Mouse (Mus musculus) naive thymus-derived CD4-positive, alpha-beta T cell, adult 2 months (primary cell): Measurements from ENCODE around the gene Nlrp6.
A peak's percentile ranks its signal among the peaks of the same experiment; 100 is the strongest.
"Not testable (repeated sequence)": the region's sequence is repeated elsewhere in the genome, so short reads cannot be mapped to it uniquely, and the experiment has no call there.

Experiments used
- DNase-seq: peaks from one replicate; pipeline ENCODE4 v3.0.0-alpha.2; 2011; ENCODE audit warnings: low read depth

Gene Nlrp6

GRCm38 (mm10) chr7:140949824-140950530 is 29.3 kb downstream of the Nlrp6 start, which contains the start of gene Ifitm5:
Ifitm5 (minus strand) TSS chr7:140950291.
- DNase-seq, result no peak

- no peak for DNase-seq
These were observed 30.3 kb downstream of the Nlrp6 start for GRCm38 (mm10) chr7:140951051-140951450.

GRCm38 (mm10) chr7:140951765-140952164 is 31.1 kb downstream of the Nlrp6 start:
- no peak for DNase-seq

- DNase-seq, result no peak
These were observed 31.7 kb downstream of the Nlrp6 start for GRCm38 (mm10) chr7:140952441-140952840.

- DNase-seq, result no peak
These were observed 32.4 kb downstream of the Nlrp6 start for GRCm38 (mm10) chr7:140953133-140953532.

- no peak for DNase-seq
These were observed 33.4 kb downstream of the Nlrp6 start for GRCm38 (mm10) chr7:140953800-140954732.

- DNase-seq, result no peak
These were observed 34.0 kb downstream of the Nlrp6 start for GRCm38 (mm10) chr7:140954733-140955071.

GRCm38 (mm10) chr7:140955342-140955741 is 34.6 kb downstream of the Nlrp6 start:
- peak; percentile 17 for DNase-seq

GRCm38 (mm10) chr7:140955758-140956555 is 35.3 kb downstream of the Nlrp6 start, which contains the start of the genes Gm45717 and Ifitm2:
Gm45717 (minus strand) TSS chr7:140955937.
Ifitm2 (minus strand) TSS chr7:140955987.
- DNase-seq, result no peak

- no peak for DNase-seq
These were observed 35.8 kb downstream of the Nlrp6 start for GRCm38 (mm10) chr7:140956556-140956869.

GRCm38 (mm10) chr7:140959181-140959901 is 38.6 kb downstream of the Nlrp6 start:
- peak; percentile 70 for DNase-seq

- no peak for DNase-seq
These were observed 39.3 kb downstream of the Nlrp6 start for GRCm38 (mm10) chr7:140960026-140960425.

- DNase-seq, result no peak
These were observed 40.7 kb downstream of the Nlrp6 start for GRCm38 (mm10) chr7:140961416-140961815.

GRCm38 (mm10) chr7:140962733-140963132 is 42.0 kb downstream of the Nlrp6 start:
- DNase-seq, result no peak

- no peak for DNase-seq
These were observed 46.2 kb downstream of the Nlrp6 start, which contains the start of gene Ifitm1 for GRCm38 (mm10) chr7:140966921-140967320. Ifitm1 (plus strand) TSS chr7:140967221.

GRCm38 (mm10) chr7:140967862-140968591 is 47.3 kb downstream of the Nlrp6 start:
- no peak for DNase-seq

- not testable (repeated sequence) for DNase-seq
These were observed 48.0 kb downstream of the Nlrp6 start for GRCm38 (mm10) chr7:140968710-140969109.

GRCm38 (mm10) chr7:140970931-140971330 is 50.2 kb downstream of the Nlrp6 start:
- no peak for DNase-seq

GRCm38 (mm10) chr7:140971479-140972171 is 50.9 kb downstream of the Nlrp6 start:
- DNase-seq, result no peak
